8 mouse cellular contexts compared by ENCODE assay signal in the genomic region with DNA sequence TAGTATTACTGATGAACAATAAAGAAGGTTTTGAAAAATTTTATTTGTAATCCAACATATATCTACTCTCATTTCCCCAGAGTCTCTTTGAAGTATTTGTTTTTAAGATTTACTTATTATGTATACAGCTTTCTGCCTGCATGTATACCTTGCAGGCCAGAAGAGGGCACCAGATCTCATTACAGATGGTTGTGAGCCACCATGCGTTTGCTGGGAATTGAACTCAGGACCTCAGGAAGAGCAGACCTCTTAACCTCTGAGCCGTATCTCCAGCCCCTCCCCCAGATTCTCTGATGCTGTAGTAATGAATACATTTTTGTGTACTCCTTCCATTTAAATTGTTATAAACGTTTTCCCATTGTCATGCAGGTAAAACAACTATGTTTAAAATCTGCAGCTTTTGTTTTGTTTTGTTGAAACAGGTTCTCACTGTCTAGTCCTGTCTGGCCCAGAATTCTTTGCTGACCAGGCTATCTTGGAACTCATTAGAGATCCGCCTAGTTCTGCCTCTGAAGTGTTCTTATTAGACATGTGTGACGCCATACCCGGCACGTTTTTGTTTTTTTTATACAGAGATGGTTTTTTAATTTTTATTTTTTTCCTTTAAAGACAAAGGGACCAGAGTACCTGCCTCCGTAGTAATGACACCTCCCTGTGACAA. TPM values are rescaled to one million over a fixed set of nuclear protein-coding genes. Genes with fewer than 3 reads are reported as not detected.
A peak's percentile ranks its signal among the peaks of the same experiment; 100 is the strongest.
DNase-seq lines count a peak whose midpoint lies in the region; ATAC-seq and TF ChIP-seq lines count a peak whose summit lies in the region.

No protein-coding gene starts in this region.

- no peaks in the 10 kb centered on the region for H3K27me3 ChIP-seq in thymus, adult 2 months (ENCODE audit: control insufficient read depth, insufficient read depth, low read length)
- no peaks in the 10 kb centered on the region for H3K27me3 ChIP-seq in limb, embryonic 14.5 days (ENCODE audit: control insufficient read depth, insufficient read depth, low read length)
- no peaks in the 10 kb centered on the region for H3K27me3 ChIP-seq in stomach, embryonic 16.5 days (ENCODE audit: control insufficient read depth, insufficient read depth, low read length)

- DNase-seq in embryo, embryonic 11 days = peak; percentile 1
- DNase-seq in embryo, embryonic 10 days (ENCODE audit: low spot score) = no peak
- DNase-seq in thymus, adult 2 months = no peak
- DNase-seq in thymus, postnatal 10 days (ENCODE audit: low spot score in 2 of 2) = no peak
- DNase-seq in limb, embryonic 14.5 days (ENCODE audit: low spot score) = no peak
- DNase-seq in urinary bladder, postnatal 10 days (ENCODE audit: low spot score) = no peak
- no peak for DNase-seq in layer of hippocampus, adult 9-11 months

- TF ChIP-seq POLR2A in thymus, adult 2 months (IDR thresholded peaks at IDR 0.05; ENCODE audit: control insufficient read depth, extremely low read depth, insufficient read depth, low read length, poor library complexity) = no peak
- TF ChIP-seq POLR2A in limb, embryonic 14.5 days (IDR thresholded peaks at IDR 0.05; ENCODE audit: borderline replicate concordance, extremely low read depth, insufficient read depth, insufficient read length) = no peak

- H3K4me1 ChIP-seq in thymus, adult 2 months (replicated peaks; ENCODE audit: control insufficient read depth, insufficient read depth, low read length) = peaks cover 8% of the 10 kb centered on the region
- peaks cover 4% of the 10 kb centered on the region; the same call in 1 of the 2 replicates for H3K4me1 ChIP-seq in limb, embryonic 14.5 days (ENCODE audit: control insufficient read depth, insufficient read depth, low read length)
- H3K4me1 ChIP-seq in stomach, embryonic 16.5 days (ENCODE audit: control insufficient read depth, insufficient read depth, low read length) = peaks cover 6% of the 10 kb centered on the region

- H3K4me2 ChIP-seq in limb, embryonic 14.5 days (replicated peaks; ENCODE audit: low read depth, low read length, severe bottlenecking) = peak overlapping the region; percentile 64
- H3K4me2 ChIP-seq in stomach, embryonic 16.5 days (ENCODE audit: low read depth, low read length) = peak overlapping the region; percentile 49

- peaks cover 6% of the 10 kb centered on the region; the same call in 1 of the 2 replicates for H3K9me3 ChIP-seq in limb, embryonic 14.5 days (ENCODE audit: control insufficient read depth, low read length)
- peaks cover 8% of the 10 kb centered on the region; the same call in 1 of the 2 replicates for H3K9me3 ChIP-seq in stomach, embryonic 16.5 days (replicated peaks; ENCODE audit: control insufficient read depth, low read length)

- no peak overlapping the region for H3K27ac ChIP-seq in thymus, adult 2 months (ENCODE audit: control insufficient read depth, insufficient read depth, low read length)
- H3K27ac ChIP-seq in limb, embryonic 14.5 days (replicated peaks; ENCODE audit: low read depth, low read length) = no peak overlapping the region
- H3K27ac ChIP-seq in stomach, embryonic 16.5 days (ENCODE audit: low read length) = no peak overlapping the region

- peaks cover 15% of the 10 kb centered on the region; the same call in 1 of the 2 replicates for H3K36me3 ChIP-seq in thymus, adult 2 months (ENCODE audit: control insufficient read depth, insufficient read depth, low read length)
- H3K36me3 ChIP-seq in limb, embryonic 14.5 days (ENCODE audit: control insufficient read depth, insufficient read depth, low read length) = peaks cover 26% of the 10 kb centered on the region
- H3K36me3 ChIP-seq in stomach, embryonic 16.5 days (ENCODE audit: control insufficient read depth, insufficient read depth, low read length) = no peaks in the 10 kb centered on the region

- 39% methylated on average over 8 of the region's 8 CpGs for WGBS in thymus, adult 2 months
- 33% methylated on average over 8 of the region's 8 CpGs for WGBS in limb, embryonic 14.5 days
- WGBS in stomach, embryonic 16.5 days = 28% methylated on average over 8 of the region's 8 CpGs

- ATAC-seq in limb, embryonic 14.5 days (ENCODE audit: low FRiP score, low read depth) = peak; percentile 73; the same call in 1 of the 2 replicates
- no peak for ATAC-seq in stomach, embryonic 16.5 days (ENCODE audit: insufficient read depth, low FRiP score)

- TF ChIP-seq CTCF in thymus, adult 2 months (IDR thresholded peaks at IDR 0.05; ENCODE audit: borderline replicate concordance, control insufficient read depth, extremely low read depth, insufficient read depth, low read length, poor library complexity) = no peak

- H3K4me3 ChIP-seq in thymus, adult 2 months (ENCODE audit: control insufficient read depth, insufficient read depth, low read length) = peak overlapping the region; percentile 69; the same call in 1 of the 2 replicates
- H3K4me3 ChIP-seq in limb, embryonic 14.5 days (replicated peaks; ENCODE audit: low read length) = peak overlapping the region; percentile 63
- H3K4me3 ChIP-seq in stomach, embryonic 16.5 days (replicated peaks; ENCODE audit: low read length) = peak overlapping the region; percentile 100

- peak overlapping the region; percentile 68 for H3K9ac ChIP-seq in limb, embryonic 14.5 days (ENCODE audit: low read depth, low read length, severe bottlenecking)
- H3K9ac ChIP-seq in stomach, embryonic 16.5 days (ENCODE audit: low read length) = peak overlapping the region; percentile 92; the same call in 1 of the 2 replicates

RNA-seq across cellular contexts. Expression of a gene that starts 0.4 kb away (rescaled TPM):
- 14.9 and 17.8 TPM in 2 replicates for polyA plus RNA-seq in thymus, adult 2 months (2012; rRNA removed)
- 26.2 and 30.4 TPM in 2 replicates for polyA plus RNA-seq in limb, embryonic 14.5 days (2012; rRNA removed)
- 40.9 and 45.1 TPM in 2 replicates for polyA plus RNA-seq in limb, embryonic 14.5 days (2014; fragmentation: Nextera tagmentation; extraction: Ambion mirVana)
- 42.7 and 45.9 TPM in 2 replicates for polyA plus RNA-seq in stomach, embryonic 16.5 days (2015; fragmentation: Nextera tagmentation; extraction: Ambion mirVana)

RNA-seq across cellular contexts. Expression of a gene that starts 34.3 kb away (rescaled TPM):
- 45.3 and 51.5 TPM in 2 replicates for polyA plus RNA-seq in thymus, adult 2 months (2012; rRNA removed)
- 51.9 and 64.8 TPM in 2 replicates for polyA plus RNA-seq in limb, embryonic 14.5 days (2012; rRNA removed)
- polyA plus RNA-seq in limb, embryonic 14.5 days (2014; fragmentation: Nextera tagmentation; extraction: Ambion mirVana) = 121 and 130 TPM in 2 replicates
- 91.4 and 95.1 TPM in 2 replicates for polyA plus RNA-seq in stomach, embryonic 16.5 days (2015; fragmentation: Nextera tagmentation; extraction: Ambion mirVana)

RNA-seq across cellular contexts. Expression of a gene that starts 54.5 kb away (rescaled TPM):
- not detected in 2 replicates for polyA plus RNA-seq in thymus, adult 2 months (2012; rRNA removed)
- not detected in 2 replicates for polyA plus RNA-seq in limb, embryonic 14.5 days (2012; rRNA removed)
- polyA plus RNA-seq in limb, embryonic 14.5 days (2014; fragmentation: Nextera tagmentation; extraction: Ambion mirVana) = not detected in 2 replicates
- polyA plus RNA-seq in stomach, embryonic 16.5 days (2015; fragmentation: Nextera tagmentation; extraction: Ambion mirVana) = not detected in 2 replicates

RNA-seq across cellular contexts. Expression of a gene that starts 55.6 kb away (rescaled TPM):
- 0.31 and 2.2 TPM in 2 replicates for polyA plus RNA-seq in thymus, adult 2 months (2012; rRNA removed)
- 5.3 and 7.3 TPM in 2 replicates for polyA plus RNA-seq in limb, embryonic 14.5 days (2012; rRNA removed)
- 15.1 and 16.3 TPM in 2 replicates for polyA plus RNA-seq in limb, embryonic 14.5 days (2014; fragmentation: Nextera tagmentation; extraction: Ambion mirVana)
- 11.6 and 21.6 TPM in 2 replicates for polyA plus RNA-seq in stomach, embryonic 16.5 days (2015; fragmentation: Nextera tagmentation; extraction: Ambion mirVana)
